Mouse (Mus musculus): ENCODE results near the gene Syk. TPM values are rescaled to one million over a fixed set of nuclear protein-coding genes. Genes with fewer than 3 reads are reported as not detected.

The Syk gene
- polyA plus RNA-seq, 1 experiment from 2014 or later: 1.5 TPM

- no peaks in the 10 kb centered on the region for H3K9me3 ChIP-seq
- H3K4me3 ChIP-seq: no peak overlapping the region
- WGBS: 85% methylated on average over 11 of the region's 11 CpGs
- no peak overlapping the region for H3K9ac ChIP-seq
- no peaks in the 10 kb centered on the region for H3K36me3 ChIP-seq
- no peak overlapping the region for H3K27ac ChIP-seq (replicated peaks)
- ATAC-seq (ENCODE audit: low read depth): no peak
- H3K27me3 ChIP-seq: 0 out of 2 replicates have a peak, but pooled peaks cover 6% of the 10 kb centered on the region
- no peak overlapping the region for H3K4me2 ChIP-seq
- H3K4me1 ChIP-seq (replicated peaks): no peaks in the 10 kb centered on the region
These were observed 11.2 kb upstream of the Syk start for GRCm38 (mm10) chr13:52571591-52572384.

- Histone ChIP-seq H3K9ac (no peak overlapping the region), H3K27me3 (0 out of 2 replicates have a peak, but pooled peaks cover 6% of the 10 kb centered on the region), H3K36me3 (no peaks in the 10 kb centered on the region), H3K4me3 (no peak overlapping the region), H3K4me1 (replicated peaks) (no peaks in the 10 kb centered on the region), H3K4me2 (no peak overlapping the region), H3K27ac (replicated peaks) (no peak overlapping the region), H3K9me3 (no peaks in the 10 kb centered on the region)
- 80% methylated on average over 9 of the region's 9 CpGs for WGBS
- ATAC-seq (ENCODE audit: low read depth): no peak
These were observed 10.2 kb upstream of the Syk start for GRCm38 (mm10) chr13:52572451-52573446.

DNA sequence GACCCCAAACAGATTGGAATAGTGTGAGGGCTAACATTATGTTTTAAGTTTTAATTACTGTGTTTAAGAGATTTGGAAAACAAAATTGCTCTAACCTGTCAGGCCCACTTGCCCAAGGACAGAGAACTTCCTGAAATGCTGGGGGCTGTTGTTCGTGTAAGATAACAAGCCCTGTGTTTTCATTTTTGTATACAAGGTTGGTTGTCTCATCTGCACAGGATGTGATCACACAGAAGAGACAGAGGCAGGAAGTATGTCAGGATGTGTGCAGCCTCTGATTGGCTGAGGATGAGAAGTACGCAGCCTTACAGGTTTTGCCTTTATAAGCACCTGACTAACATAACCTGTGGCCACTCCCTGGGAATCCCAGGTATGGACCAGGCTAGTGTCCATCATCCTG, 8.7 kb upstream of the Syk start:
- H3K36me3 ChIP-seq: no peaks in the 10 kb centered on the region
- no peaks in the 10 kb centered on the region for H3K9me3 ChIP-seq
- H3K27me3 ChIP-seq: 0 out of 2 replicates have a peak, but pooled peaks cover 6% of the 10 kb centered on the region
- ATAC-seq (ENCODE audit: low read depth): no peak
- no peak overlapping the region for H3K9ac ChIP-seq
- 86% methylated on average over 2 of the region's 2 CpGs for WGBS
- H3K4me3 ChIP-seq: no peak overlapping the region
- no peak overlapping the region for H3K4me2 ChIP-seq
- no peak overlapping the region for H3K27ac ChIP-seq (replicated peaks)
- no peaks in the 10 kb centered on the region for H3K4me1 ChIP-seq (replicated peaks)

DNA sequence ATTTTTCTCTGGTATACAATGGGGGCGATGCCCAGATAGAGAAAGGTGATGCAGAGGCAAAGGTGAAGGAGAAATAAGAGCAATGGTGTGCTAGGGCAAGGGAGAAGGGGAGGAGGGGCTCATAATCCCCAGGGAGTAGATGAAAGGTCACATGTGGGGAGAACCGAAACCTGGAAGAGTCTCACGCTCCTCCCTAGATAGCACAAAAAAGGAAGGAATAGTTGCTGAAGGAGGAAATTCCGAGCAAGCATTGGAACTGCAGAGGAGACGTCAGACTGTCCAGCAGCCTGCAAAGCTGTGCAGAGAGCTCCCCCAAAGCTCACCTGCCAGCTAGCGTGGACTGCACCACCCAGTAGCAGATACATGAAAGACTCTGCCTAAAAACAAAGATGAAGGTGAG, 7.5 kb upstream of the Syk start:
- Histone ChIP-seq H3K9ac (no peak overlapping the region), H3K4me2 (no peak overlapping the region), H3K27me3 (0 out of 2 replicates have a peak, but pooled peaks cover 6% of the 10 kb centered on the region), H3K4me3 (no peak overlapping the region), H3K27ac (replicated peaks) (no peak overlapping the region), H3K9me3 (no peaks in the 10 kb centered on the region), H3K36me3 (no peaks in the 10 kb centered on the region), H3K4me1 (replicated peaks) (no peaks in the 10 kb centered on the region)
- ATAC-seq (ENCODE audit: low read depth): no peak
- WGBS: 82% methylated on average over 6 of the region's 6 CpGs

- WGBS: 75% methylated on average over 7 of the region's 7 CpGs
- Histone ChIP-seq H3K9me3 (no peaks in the 10 kb centered on the region), H3K4me2 (no peak overlapping the region), H3K4me1 (replicated peaks) (no peaks in the 10 kb centered on the region), H3K27ac (replicated peaks) (no peak overlapping the region), H3K27me3 (peaks cover 11% of the 10 kb centered on the region; the same call in 1 of the 2 replicates), H3K4me3 (no peak overlapping the region), H3K36me3 (no peaks in the 10 kb centered on the region), H3K9ac (no peak overlapping the region)
- no peak for ATAC-seq (ENCODE audit: low read depth)
These were observed 6.9 kb upstream of the Syk start for GRCm38 (mm10) chr13:52576021-52576614.

DNA sequence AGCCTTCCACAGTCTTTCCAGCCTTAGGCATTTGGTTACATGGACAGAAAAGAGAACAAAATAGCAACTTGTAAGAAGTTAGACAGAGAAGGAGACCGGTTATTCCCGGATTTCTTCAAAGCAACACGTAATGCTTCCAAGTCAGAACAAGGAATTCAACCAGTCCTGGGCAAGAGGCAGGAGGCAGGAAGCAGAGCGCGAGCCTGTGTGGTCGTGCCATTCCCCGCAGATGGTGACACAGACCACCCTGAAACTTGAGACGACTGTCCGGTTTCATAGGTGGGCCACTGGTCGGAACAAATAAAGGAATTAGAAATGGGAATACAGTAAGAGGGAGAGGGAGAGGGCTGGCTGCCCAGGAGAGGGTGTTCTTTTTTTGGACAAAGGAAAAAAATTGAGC, 6.1 kb upstream of the Syk start:
- no peak for ATAC-seq (ENCODE audit: low read depth)
- 58% methylated on average over 10 of the region's 10 CpGs for WGBS
- H3K27me3 ChIP-seq: peaks cover 17% of the 10 kb centered on the region; the same call in 1 of the 2 replicates
- no peaks in the 10 kb centered on the region for H3K36me3 ChIP-seq
- H3K4me2 ChIP-seq: no peak overlapping the region
- H3K4me1 ChIP-seq (replicated peaks): no peaks in the 10 kb centered on the region
- H3K9ac ChIP-seq: no peak overlapping the region
- H3K27ac ChIP-seq (replicated peaks): no peak overlapping the region
- H3K9me3 ChIP-seq: no peaks in the 10 kb centered on the region
- no peak overlapping the region for H3K4me3 ChIP-seq

DNA sequence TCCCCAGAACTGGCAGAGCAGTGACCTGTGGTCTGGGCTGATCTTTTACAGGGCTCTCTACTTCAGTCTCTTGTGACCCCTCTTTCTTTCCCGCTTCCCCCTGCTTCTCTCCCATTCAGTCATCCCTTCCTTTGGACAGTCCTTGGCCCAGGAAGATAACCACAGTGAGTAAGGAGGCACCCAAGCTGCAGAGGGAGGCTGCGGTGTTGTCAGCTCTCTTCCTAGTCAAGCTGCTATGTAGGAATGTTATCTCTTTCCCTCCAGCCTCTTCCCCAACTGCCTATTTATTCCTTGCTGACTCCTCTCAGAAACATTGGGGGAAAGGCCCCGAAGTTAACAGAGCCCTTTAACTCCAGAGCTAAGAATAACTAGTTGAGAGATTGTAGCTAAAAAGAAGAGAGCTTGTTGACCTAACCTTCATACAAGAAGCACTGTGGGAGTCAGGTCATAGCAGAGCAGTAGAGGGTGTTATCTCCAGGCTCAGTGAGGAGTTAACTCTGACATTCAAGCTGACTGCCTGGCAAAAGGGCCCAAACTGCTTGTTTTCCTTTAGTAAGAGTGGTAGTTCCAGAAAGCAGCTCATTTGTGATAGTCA, 5.5 kb upstream of the Syk start:
- no peak for ATAC-seq (ENCODE audit: low read depth)
- Histone ChIP-seq H3K4me1 (replicated peaks) (no peaks in the 10 kb centered on the region), H3K27ac (replicated peaks) (no peak overlapping the region), H3K4me3 (no peak overlapping the region), H3K4me2 (no peak overlapping the region), H3K36me3 (no peaks in the 10 kb centered on the region), H3K27me3 (peaks cover 19% of the 10 kb centered on the region), H3K9ac (no peak overlapping the region), H3K9me3 (no peaks in the 10 kb centered on the region)
- WGBS: 83% methylated on average over 3 of the region's 3 CpGs

- peaks cover 24% of the 10 kb centered on the region for H3K27me3 ChIP-seq
- H3K4me1 ChIP-seq (replicated peaks): peaks cover 4% of the 10 kb centered on the region
- H3K4me3 ChIP-seq: no peak overlapping the region
- 40% methylated on average over 4 of the region's 4 CpGs for WGBS
- H3K4me2 ChIP-seq: no peak overlapping the region
- H3K27ac ChIP-seq (replicated peaks): no peak overlapping the region
- no peak overlapping the region for H3K9ac ChIP-seq
- ATAC-seq (ENCODE audit: low read depth): no peak
- H3K9me3 ChIP-seq: no peaks in the 10 kb centered on the region
- no peaks in the 10 kb centered on the region for H3K36me3 ChIP-seq
These were observed 5.0 kb upstream of the Syk start for GRCm38 (mm10) chr13:52577939-52578338.

DNA sequence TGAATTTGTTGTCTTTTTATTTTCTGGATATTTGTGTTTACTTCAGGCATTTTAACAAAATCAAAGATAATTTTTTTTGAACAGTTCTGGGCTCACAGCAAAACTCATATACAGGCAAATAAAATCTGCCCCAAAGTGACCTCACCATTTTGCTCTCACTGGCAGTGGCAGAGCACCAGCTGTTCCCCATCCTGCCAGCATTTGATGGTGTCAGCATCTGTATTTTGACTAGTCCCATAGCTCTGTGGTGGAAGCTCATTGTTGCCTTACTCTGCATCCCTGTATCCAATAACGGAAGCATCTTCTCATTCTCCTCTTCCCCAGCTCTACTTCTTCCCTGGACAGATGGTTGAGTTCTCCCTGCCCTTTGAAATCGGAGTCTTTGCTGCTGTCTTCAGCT, 4.2 kb upstream of the Syk start:
- Histone ChIP-seq H3K36me3 (no peaks in the 10 kb centered on the region), H3K4me2 (no peak overlapping the region), H3K9ac (no peak overlapping the region), H3K4me1 (replicated peaks) (peaks cover 11% of the 10 kb centered on the region), H3K27me3 (peaks cover 31% of the 10 kb centered on the region), H3K27ac (replicated peaks) (no peak overlapping the region), H3K4me3 (no peak overlapping the region), H3K9me3 (no peaks in the 10 kb centered on the region)
- no peak for ATAC-seq (ENCODE audit: low read depth)
- WGBS: 68% methylated on average over 2 of the region's 2 CpGs

GRCm38 (mm10) chr13:52582506-52582877, 481 bp upstream of the Syk start:
- H3K4me2 ChIP-seq: peak overlapping the region; percentile 93
- H3K9ac ChIP-seq: peak overlapping the region; percentile 63; the same call in 1 of the 2 replicates
- H3K9me3 ChIP-seq: no peaks in the 10 kb centered on the region
- no peak overlapping the region for H3K27ac ChIP-seq (replicated peaks)
- H3K36me3 ChIP-seq: no peaks in the 10 kb centered on the region
- peak overlapping the region; percentile 53 for H3K4me3 ChIP-seq
- ATAC-seq (ENCODE audit: low read depth): no peak
- 22% methylated on average over 9 of the region's 9 CpGs for WGBS
- H3K27me3 ChIP-seq: peaks cover 35% of the 10 kb centered on the region
- H3K4me1 ChIP-seq (replicated peaks): peaks cover 11% of the 10 kb centered on the region

DNA sequence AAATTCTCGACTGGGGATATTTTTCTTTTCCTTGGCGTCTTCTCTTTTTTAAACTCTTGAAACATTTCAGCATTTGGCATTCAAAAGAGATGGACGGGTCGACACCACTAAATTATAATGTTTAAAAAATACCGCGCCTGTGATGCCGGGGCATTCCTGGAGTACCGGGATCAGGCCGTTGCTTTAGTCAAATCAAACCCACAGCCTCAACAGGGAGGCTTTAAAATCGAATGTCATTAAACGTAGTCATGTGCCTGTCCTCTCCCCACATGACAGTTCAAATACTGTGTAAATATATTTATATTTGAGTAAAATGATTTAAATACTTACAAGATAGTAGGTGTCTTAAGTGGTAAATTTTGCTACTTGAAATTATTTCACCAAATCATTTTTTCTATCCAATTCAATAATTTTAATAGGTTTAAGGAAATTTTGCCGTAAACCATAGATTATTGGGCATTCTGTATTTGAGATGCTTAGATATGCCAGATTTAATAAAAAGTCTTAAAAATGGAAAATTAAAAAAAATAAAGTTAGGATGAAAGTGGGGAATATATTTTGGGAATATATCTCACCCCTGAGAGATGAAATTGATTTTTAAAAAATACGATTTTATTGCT, 1.1 kb downstream of the Syk start:
- Histone ChIP-seq H3K36me3 (no peaks in the 10 kb centered on the region), H3K4me1 (replicated peaks) (peaks cover 11% of the 10 kb centered on the region), H3K4me3 (peak overlapping the region; percentile 53; the same call in 1 of the 2 replicates), H3K4me2 (peak overlapping the region; percentile 93), H3K27me3 (peaks cover 35% of the 10 kb centered on the region), H3K27ac (replicated peaks) (no peak overlapping the region), H3K9me3 (no peaks in the 10 kb centered on the region), H3K9ac (no peak overlapping the region)
- ATAC-seq (ENCODE audit: low read depth): no peak
- 26% methylated on average over 13 of the region's 13 CpGs for WGBS

Measured in neural tube, embryonic 13.5 days (tissue).